ENCODE assay signal across 20 mouse cellular contexts in the genomic region with DNA sequence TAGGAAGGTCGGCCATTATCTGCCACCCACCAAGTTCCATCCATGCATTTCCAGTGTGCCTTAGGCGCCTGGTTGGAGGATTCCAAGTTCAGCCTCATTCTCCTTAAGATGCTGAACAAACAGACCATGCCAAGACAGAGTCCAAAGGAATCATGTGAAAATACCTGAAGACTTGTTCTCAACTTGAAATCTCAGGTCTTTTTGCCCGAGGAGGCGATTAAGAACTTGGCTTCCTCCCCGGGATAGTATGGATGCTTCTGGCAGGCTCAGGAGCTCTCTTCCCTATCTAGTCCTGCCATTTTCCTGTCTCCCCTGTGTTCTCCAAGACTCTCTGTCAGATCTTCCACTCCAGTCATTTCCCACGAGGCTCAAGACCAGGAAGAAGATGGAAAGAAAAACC.
"Had no signal": no experiment of that assay in that cellular context is flagged by ENCODE, and none has a peak within 500 bp of the region (broad histone marks: within the 10 kb centered on the region; RNA-seq: fewer than 3 reads in every experiment).

No protein-coding gene starts in this region.

- H3K9me3 ChIP-seq: liver, embryonic 15.5 days; lung, embryonic 15.5 days; midbrain, embryonic 10.5 days; midbrain, embryonic 13.5 days; neural tube, embryonic 13.5 days; neural tube, embryonic 15.5 days had no signal

- H3K4me2 ChIP-seq: liver, embryonic 15.5 days; lung, embryonic 15.5 days; midbrain, embryonic 13.5 days; neural tube, embryonic 13.5 days; neural tube, embryonic 15.5 days had no signal

- H3K9ac ChIP-seq: liver, embryonic 15.5 days; liver, postnatal 0 days; lung, embryonic 15.5 days; midbrain, embryonic 13.5 days; neural tube, embryonic 13.5 days; neural tube, embryonic 15.5 days had no signal

- H3K4me1 ChIP-seq: liver, embryonic 15.5 days; midbrain, embryonic 10.5 days; midbrain, embryonic 13.5 days had no signal

- H3K27ac ChIP-seq: liver, embryonic 15.5 days; lung, embryonic 15.5 days; midbrain, embryonic 10.5 days; midbrain, embryonic 13.5 days; neural tube, embryonic 13.5 days; neural tube, embryonic 15.5 days had no signal

- H3K4me3 ChIP-seq: liver, embryonic 15.5 days; lung, embryonic 15.5 days; midbrain, embryonic 10.5 days; midbrain, embryonic 13.5 days; myocyte; neural tube, embryonic 13.5 days; neural tube, embryonic 15.5 days had no signal

- DNase-seq: liver, postnatal 0 days; lung, adult 2 months; lung, postnatal 4 days; retina, postnatal 1 day; right cerebral cortex, adult 18-20 months; right cerebral cortex, postnatal 25 days; right cerebral cortex, postnatal 4 days; spleen, adult 18-20 months; thymus, adult 18-20 months; thymus, postnatal 14 days; thymus, postnatal 36 days had no signal

- H3K36me3 ChIP-seq: liver, embryonic 15.5 days; lung, embryonic 15.5 days; midbrain, embryonic 10.5 days; midbrain, embryonic 13.5 days; neural tube, embryonic 13.5 days; neural tube, embryonic 15.5 days had no signal

- ATAC-seq: liver, postnatal 0 days; lung, postnatal 0 days; midbrain, embryonic 13.5 days; midbrain, embryonic 16.5 days had no signal

- H3K27me3 ChIP-seq: liver, embryonic 15.5 days; lung, embryonic 15.5 days; midbrain, embryonic 13.5 days; neural tube, embryonic 13.5 days; neural tube, embryonic 15.5 days had no signal
